Mouse (Mus musculus): Measurements from ENCODE around the gene Zbtb4. TPM values are rescaled to one million over a fixed set of nuclear protein-coding genes. Genes with fewer than 3 reads are reported as not detected.

Zbtb4 gene
- polyA plus RNA-seq, 1 experiment from 2014 or later = 4.9 TPM

Other genes with a start within 250 kb of the Zbtb4 start
- 1.9 TPM in 2 replicates for gene Dnah2, start 216.8 kb upstream of the Zbtb4 start, polyA plus RNA-seq (2015; fragmentation: Nextera tagmentation; extraction: Ambion mirVana)
- 5.6 and 5.7 TPM in 2 replicates for gene Efnb3, start 205.7 kb upstream of the Zbtb4 start, polyA plus RNA-seq (2015; fragmentation: Nextera tagmentation; extraction: Ambion mirVana)
- 26.2 and 29.2 TPM in 2 replicates for gene Wrap53, start 185.7 kb upstream of the Zbtb4 start, polyA plus RNA-seq (2015; fragmentation: Nextera tagmentation; extraction: Ambion mirVana)
- 141 and 154 TPM in 2 replicates for gene Trp53, start 185.6 kb upstream of the Zbtb4 start, polyA plus RNA-seq (2015; fragmentation: Nextera tagmentation; extraction: Ambion mirVana)
- 10.5 and 12.7 TPM in 2 replicates for gene Atp1b2, start 160.0 kb upstream of the Zbtb4 start, polyA plus RNA-seq (2015; fragmentation: Nextera tagmentation; extraction: Ambion mirVana)
- 0.15 TPM in 1 of 2 replicates, not detected in the other for gene Shbg, start 148.0 kb upstream of the Zbtb4 start, polyA plus RNA-seq (2015; fragmentation: Nextera tagmentation; extraction: Ambion mirVana)
- 15.2 and 19.2 TPM in 2 replicates for gene Sat2, start 143.9 kb upstream of the Zbtb4 start, polyA plus RNA-seq (2015; fragmentation: Nextera tagmentation; extraction: Ambion mirVana)
- 22.2 and 22.6 TPM in 2 replicates for gene Fxr2, start 132.9 kb upstream of the Zbtb4 start, polyA plus RNA-seq (2015; fragmentation: Nextera tagmentation; extraction: Ambion mirVana)
- 0.54 TPM in 1 of 2 replicates, not detected in the other for gene Sox15, start 110.6 kb upstream of the Zbtb4 start, polyA plus RNA-seq (2015; fragmentation: Nextera tagmentation; extraction: Ambion mirVana)
- 65.5 and 71.0 TPM in 2 replicates for gene Mpdu1, start 103.3 kb upstream of the Zbtb4 start, polyA plus RNA-seq (2015; fragmentation: Nextera tagmentation; extraction: Ambion mirVana)
- 19.2 and 19.4 TPM in 2 replicates for gene Cd68, start 99.8 kb upstream of the Zbtb4 start, polyA plus RNA-seq (2015; fragmentation: Nextera tagmentation; extraction: Ambion mirVana)
- gene Eif4a1, start 93.5 kb upstream of the Zbtb4 start, polyA plus RNA-seq (2015; fragmentation: Nextera tagmentation; extraction: Ambion mirVana) = 539 and 624 TPM in 2 replicates
- 69.3 and 70.6 TPM in 2 replicates for gene Senp3, start 83.8 kb upstream of the Zbtb4 start, polyA plus RNA-seq (2015; fragmentation: Nextera tagmentation; extraction: Ambion mirVana)
- gene Tnfsf13, start 80.1 kb upstream of the Zbtb4 start, polyA plus RNA-seq (2015; fragmentation: Nextera tagmentation; extraction: Ambion mirVana) = 0.89 and 1.2 TPM in 2 replicates
- gene Tnfsf12, start 70.1 kb upstream of the Zbtb4 start, polyA plus RNA-seq (2015; fragmentation: Nextera tagmentation; extraction: Ambion mirVana) = 10.6 and 12.8 TPM in 2 replicates
- 5.0 and 5.4 TPM in 2 replicates for gene Tnfsfm13, start 69.8 kb upstream of the Zbtb4 start, polyA plus RNA-seq (2015; fragmentation: Nextera tagmentation; extraction: Ambion mirVana)
- 24.1 and 25.3 TPM in 2 replicates for gene Polr2a, start 7.3 kb upstream of the Zbtb4 start, polyA plus RNA-seq (2015; fragmentation: Nextera tagmentation; extraction: Ambion mirVana)
- gene Slc35g3, start 3.9 kb upstream of the Zbtb4 start, polyA plus RNA-seq (2015; fragmentation: Nextera tagmentation; extraction: Ambion mirVana) = 0.36 and 0.64 TPM in 2 replicates
- gene Chrnb1, start 30.0 kb downstream of the Zbtb4 start, polyA plus RNA-seq (2015; fragmentation: Nextera tagmentation; extraction: Ambion mirVana) = 18.6 and 20.7 TPM in 2 replicates
- gene Fgf11, start 35.9 kb downstream of the Zbtb4 start, polyA plus RNA-seq (2015; fragmentation: Nextera tagmentation; extraction: Ambion mirVana) = 1.0 and 1.7 TPM in 2 replicates
- gene Tmem102, start 39.7 kb downstream of the Zbtb4 start, polyA plus RNA-seq (2015; fragmentation: Nextera tagmentation; extraction: Ambion mirVana) = 6.5 and 8.6 TPM in 2 replicates
- not detected in 2 replicates for gene Gm39566, start 49.4 kb downstream of the Zbtb4 start, polyA plus RNA-seq (2015; fragmentation: Nextera tagmentation; extraction: Ambion mirVana)
- not detected in 2 replicates for gene Spem2, start 52.6 kb downstream of the Zbtb4 start, polyA plus RNA-seq (2015; fragmentation: Nextera tagmentation; extraction: Ambion mirVana)
- not detected in 2 replicates for gene Spem1, start 56.3 kb downstream of the Zbtb4 start, polyA plus RNA-seq (2015; fragmentation: Nextera tagmentation; extraction: Ambion mirVana)
- gene Nlgn2, start 71.9 kb downstream of the Zbtb4 start, polyA plus RNA-seq (2015; fragmentation: Nextera tagmentation; extraction: Ambion mirVana) = 4.4 and 5.0 TPM in 2 replicates
- gene Tmem256, start 72.6 kb downstream of the Zbtb4 start, polyA plus RNA-seq (2015; fragmentation: Nextera tagmentation; extraction: Ambion mirVana) = 443 and 452 TPM in 2 replicates
- 115 and 137 TPM in 2 replicates for gene Plscr3, start 80.5 kb downstream of the Zbtb4 start, polyA plus RNA-seq (2015; fragmentation: Nextera tagmentation; extraction: Ambion mirVana)
- gene Tnk1, start 92.8 kb downstream of the Zbtb4 start, polyA plus RNA-seq (2015; fragmentation: Nextera tagmentation; extraction: Ambion mirVana) = 10.8 and 11.8 TPM in 2 replicates
- gene Tmem95, start 112.1 kb downstream of the Zbtb4 start, polyA plus RNA-seq (2015; fragmentation: Nextera tagmentation; extraction: Ambion mirVana) = not detected in 2 replicates
- gene Kctd11, start 115.5 kb downstream of the Zbtb4 start, polyA plus RNA-seq (2015; fragmentation: Nextera tagmentation; extraction: Ambion mirVana) = 10.9 and 11.4 TPM in 2 replicates
- gene Acap1, start 129.6 kb downstream of the Zbtb4 start, polyA plus RNA-seq (2015; fragmentation: Nextera tagmentation; extraction: Ambion mirVana) = 2.1 and 3.8 TPM in 2 replicates
- gene 2810408A11Rik, start 135.1 kb downstream of the Zbtb4 start, polyA plus RNA-seq (2015; fragmentation: Nextera tagmentation; extraction: Ambion mirVana) = 7.9 and 8.6 TPM in 2 replicates
- gene Neurl4, start 135.2 kb downstream of the Zbtb4 start, polyA plus RNA-seq (2015; fragmentation: Nextera tagmentation; extraction: Ambion mirVana) = 5.7 and 6.4 TPM in 2 replicates
- 85.1 and 87.8 TPM in 2 replicates for gene Gps2, start 148.0 kb downstream of the Zbtb4 start, polyA plus RNA-seq (2015; fragmentation: Nextera tagmentation; extraction: Ambion mirVana)
- 1,390 and 1,410 TPM in 2 replicates for gene Eif5a, start 156.0 kb downstream of the Zbtb4 start, polyA plus RNA-seq (2015; fragmentation: Nextera tagmentation; extraction: Ambion mirVana)
- gene Ybx2, start 169.9 kb downstream of the Zbtb4 start, polyA plus RNA-seq (2015; fragmentation: Nextera tagmentation; extraction: Ambion mirVana) = 2.7 and 4.9 TPM in 2 replicates
- 17.1 and 17.2 TPM in 2 replicates for gene Slc2a4, start 182.3 kb downstream of the Zbtb4 start, polyA plus RNA-seq (2015; fragmentation: Nextera tagmentation; extraction: Ambion mirVana)
- 172 and 202 TPM in 2 replicates for gene Cldn7, start 198.9 kb downstream of the Zbtb4 start, polyA plus RNA-seq (2015; fragmentation: Nextera tagmentation; extraction: Ambion mirVana)
- 20.6 and 23.0 TPM in 2 replicates for gene Ctdnep1, start 215.2 kb downstream of the Zbtb4 start, polyA plus RNA-seq (2015; fragmentation: Nextera tagmentation; extraction: Ambion mirVana)
- 98.4 and 99.2 TPM in 2 replicates for gene Elp5, start 216.6 kb downstream of the Zbtb4 start, polyA plus RNA-seq (2015; fragmentation: Nextera tagmentation; extraction: Ambion mirVana)
- 515 and 536 TPM in 2 replicates for gene Gabarap, start 225.2 kb downstream of the Zbtb4 start, polyA plus RNA-seq (2015; fragmentation: Nextera tagmentation; extraction: Ambion mirVana)
- gene Phf23, start 229.9 kb downstream of the Zbtb4 start, polyA plus RNA-seq (2015; fragmentation: Nextera tagmentation; extraction: Ambion mirVana) = 58.1 and 59.5 TPM in 2 replicates
- gene Dvl2, start 234.7 kb downstream of the Zbtb4 start, polyA plus RNA-seq (2015; fragmentation: Nextera tagmentation; extraction: Ambion mirVana) = 30.1 and 30.7 TPM in 2 replicates
- 90.0 and 92.0 TPM in 2 replicates for gene Acadvl, start 249.5 kb downstream of the Zbtb4 start, polyA plus RNA-seq (2015; fragmentation: Nextera tagmentation; extraction: Ambion mirVana)

All from lung, embryonic 16.5 days (tissue).